Mouse (Mus musculus) frontal cortex, adult 2 months (tissue): Measurements from ENCODE around the gene Fbxl13. TPM values are rescaled to one million over a fixed set of nuclear protein-coding genes. Genes with fewer than 3 reads are reported as not detected.

Experiments
- polyA plus RNA-seq: library from polyadenylated mRNA; depleted of rRNA; stranded (reverse); fragments of >200 nt; gene quantifications from 2 replicates; pipeline ENCODE4 v1.2.3, GENCODE M21; 2012; rRNA removed

Gene Fbxl13
- polyA plus RNA-seq, 1 experiment: 0.20 TPM

Other genes with a start within 250 kb of the Fbxl13 start
- gene Ccdc146, start 221.0 kb downstream of the Fbxl13 start, polyA plus RNA-seq: 0.22 and 0.23 TPM in 2 replicates
- gene Fam185a, start 220.7 kb downstream of the Fbxl13 start, polyA plus RNA-seq: 8.3 and 8.4 TPM in 2 replicates
- gene Lrrc17, start 102.1 kb downstream of the Fbxl13 start, polyA plus RNA-seq: 0.23 and 0.36 TPM in 2 replicates
- 26.6 and 27.2 TPM in 2 replicates for gene Armc10, start 179 bp upstream of the Fbxl13 start, polyA plus RNA-seq
- gene Napepld, start 55.8 kb upstream of the Fbxl13 start, polyA plus RNA-seq: 7.6 and 7.8 TPM in 2 replicates
- 56.2 and 61.2 TPM in 2 replicates for gene Pmpcb, start 91.5 kb upstream of the Fbxl13 start, polyA plus RNA-seq
- gene Dnajc2, start 139.6 kb upstream of the Fbxl13 start, polyA plus RNA-seq: 21.5 and 24.1 TPM in 2 replicates
- gene Psmc2, start 139.6 kb upstream of the Fbxl13 start, polyA plus RNA-seq: 91.4 and 96.8 TPM in 2 replicates
- gene Slc26a5, start 220.0 kb upstream of the Fbxl13 start, polyA plus RNA-seq: 0.12 and 0.15 TPM in 2 replicates